Mouse (Mus musculus) forebrain, embryonic 13.5 days (tissue): ENCODE data around the gene Gm4871. TPM values are rescaled to one million over a fixed set of nuclear protein-coding genes. Genes with fewer than 3 reads are reported as not detected.
"Not testable (repeated sequence)": the region's sequence is repeated elsewhere in the genome, so short reads cannot be mapped to it uniquely, and the experiment has no call there.

Experiments
- ATAC-seq: fragments of 200-750 bp; cut with Nextera tagmentation; 2 replicates; pipeline ENCODE4 v1.8.0; 2017
- H3K27ac ChIP-seq: fragments of 300-500 bp; sonication (generic); 2 replicates; pipeline ENCODE4 v1.5.1; 2015; ENCODE audit warnings: inconsistent platforms, mild to moderate bottlenecking, moderate library complexity
- H3K27me3 ChIP-seq: fragments of 300-500 bp; sonication (generic); 2 replicates; pipeline ENCODE4 v1.6.1; 2015; ENCODE audit warnings: mild to moderate bottlenecking, inconsistent platforms
- H3K36me3 ChIP-seq: fragments of 300-500 bp; sonication (generic); 2 replicates; pipeline ENCODE4 v1.6.1; 2015; ENCODE audit warnings: mild to moderate bottlenecking, inconsistent platforms; ENCODE audit not compliant: poor library complexity, severe bottlenecking
- H3K4me1 ChIP-seq: fragments of 300-500 bp; sonication (generic); 2 replicates; pipeline ENCODE4 v1.6.1; 2015; ENCODE audit warnings: inconsistent platforms
- H3K4me2 ChIP-seq: fragments of 300-500 bp; sonication (generic); 2 replicates; pipeline ENCODE4 v1.6.1; 2015; ENCODE audit warnings: inconsistent platforms, mild to moderate bottlenecking, moderate library complexity
- H3K4me3 ChIP-seq: fragments of 300-500 bp; sonication (generic); 2 replicates; pipeline ENCODE4 v1.5.1; 2015; ENCODE audit warnings: mild to moderate bottlenecking, inconsistent platforms
- H3K9ac ChIP-seq: fragments of 300-500 bp; sonication (generic); 2 replicates; pipeline ENCODE4 v1.6.1; 2015; ENCODE audit warnings: mild to moderate bottlenecking, inconsistent platforms
- H3K9me3 ChIP-seq: fragments of 300-500 bp; sonication (generic); replicated peaks from 2 replicates; pipeline ENCODE4 v1.6.1; 2016; ENCODE audit warnings: inconsistent platforms
- WGBS: fragments of 180-500 bp; shearing (Covaris S2); methylation state at CpG from one replicate; pipeline ENCODE4 v1.1.7; 2015; 5-methylcytosine and 5-hydroxymethylcytosine counted together
- polyA plus RNA-seq: library from polyadenylated mRNA; unstranded; fragments of >200 nt; fragmentation: Nextera tagmentation; extraction: Ambion mirVana; gene quantifications from 2 replicates; pipeline ENCODE4 v1.2.1, GENCODE M21; 2015

The Gm4871 gene
- polyA plus RNA-seq, 1 experiment from 2014 or later = not detected

- H3K9me3 ChIP-seq = no peaks in the 10 kb centered on the region
- WGBS = 50% methylated on average over 4 of the region's 4 CpGs
These were observed 9.1 kb upstream of the Gm4871 start for GRCm38 (mm10) chr5:145041628-145042027.

DNA sequence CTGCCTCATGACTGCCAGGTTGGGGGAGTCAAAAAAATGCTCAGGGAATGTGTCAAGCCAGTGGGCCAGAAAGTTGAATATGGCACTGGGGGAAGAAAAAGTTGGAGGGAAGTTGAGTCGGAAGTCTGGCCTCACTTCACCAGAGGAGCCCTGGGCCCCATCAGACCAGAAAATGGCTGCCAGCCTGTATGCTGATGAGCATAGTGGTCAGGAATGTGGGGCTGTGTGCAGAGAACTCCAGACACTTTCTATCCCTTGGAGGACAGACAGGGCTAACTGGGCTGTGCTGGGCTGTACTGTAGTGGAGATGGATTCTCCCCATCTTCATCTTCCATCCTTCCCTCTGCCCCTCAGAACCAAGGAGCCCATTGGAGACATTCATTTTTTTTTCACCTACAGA is 2.1 kb downstream of the Gm4871 start:
- H3K4me1 ChIP-seq, H3K27ac ChIP-seq, ATAC-seq, H3K9ac ChIP-seq, H3K27me3 ChIP-seq, H3K9me3 ChIP-seq, H3K4me2 ChIP-seq, H3K36me3 ChIP-seq, H3K4me3 ChIP-seq: not testable (repeated sequence)
- 95% methylated on average over 1 of the region's 1 CpGs for WGBS

More at GRCm38 (mm10) chr5:145041628-145042027, 9.1 kb upstream of the Gm4871 start:
- Histone ChIP-seq H3K27me3 (no peaks in the 10 kb centered on the region), H3K4me3 (no peak overlapping the region), H3K9ac (no peak overlapping the region), H3K4me1 (no peaks in the 10 kb centered on the region), H3K4me2 (no peak overlapping the region), H3K36me3 (no peaks in the 10 kb centered on the region), H3K27ac (no peak overlapping the region)
- no peak for ATAC-seq

DNA sequence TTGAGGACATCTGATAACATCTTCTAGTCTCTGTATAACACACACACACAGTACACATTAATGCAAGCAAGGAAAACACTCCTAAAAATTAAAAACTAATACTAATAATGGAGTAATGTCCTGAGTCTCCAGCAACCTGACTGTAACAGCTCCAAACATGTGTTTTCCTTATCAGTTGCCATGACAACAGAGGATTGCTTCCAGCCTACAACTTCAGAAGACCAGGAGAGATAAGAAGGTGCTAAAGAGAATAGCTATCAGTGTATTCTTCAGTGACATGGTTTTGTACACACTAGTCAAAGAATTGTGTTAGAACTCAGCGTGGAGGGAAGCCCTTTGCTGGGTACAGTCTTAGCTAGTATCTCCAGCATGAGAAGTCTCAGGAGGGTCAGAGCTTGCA is 11.8 kb downstream of the Gm4871 start:
- H3K9me3 ChIP-seq, H3K27me3 ChIP-seq, H3K4me2 ChIP-seq, H3K36me3 ChIP-seq, H3K4me1 ChIP-seq, H3K27ac ChIP-seq, H3K9ac ChIP-seq, H3K4me3 ChIP-seq, ATAC-seq: not testable (repeated sequence)
- WGBS = 87% methylated on average over 1 of the region's 1 CpGs

GRCm38 (mm10) chr5:145020254-145020653 is 12.3 kb downstream of the Gm4871 start:
- not testable (repeated sequence) for H3K9ac ChIP-seq, H3K4me1 ChIP-seq, H3K4me2 ChIP-seq, H3K27me3 ChIP-seq, ATAC-seq, H3K27ac ChIP-seq, H3K9me3 ChIP-seq, H3K36me3 ChIP-seq, H3K4me3 ChIP-seq
- WGBS = 33% methylated on average over 1 of the region's 1 CpGs

DNA sequence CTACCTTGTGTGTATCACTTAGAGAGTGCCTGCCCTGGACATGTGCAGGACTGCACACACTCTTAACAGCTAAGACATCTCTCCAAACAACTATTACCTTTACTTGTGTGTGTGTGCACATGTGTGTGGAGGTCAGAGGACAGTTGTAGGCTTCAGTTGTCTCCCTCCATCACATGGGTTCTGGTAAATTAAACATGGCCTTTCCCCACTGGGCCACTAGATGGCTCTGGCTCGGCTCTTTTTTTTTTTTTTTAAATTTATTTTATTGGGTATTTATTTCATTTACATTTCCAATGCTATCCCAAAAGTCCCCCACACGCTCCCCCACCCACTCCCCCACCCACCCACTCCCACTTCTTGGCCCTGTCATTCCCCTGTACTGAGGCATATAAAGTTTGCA is 15.8 kb downstream of the Gm4871 start:
- 16% methylated on average over 2 of the region's 2 CpGs for WGBS
- not testable (repeated sequence) for H3K4me1 ChIP-seq, H3K27me3 ChIP-seq, H3K4me3 ChIP-seq, H3K9me3 ChIP-seq, H3K4me2 ChIP-seq, ATAC-seq, H3K36me3 ChIP-seq, H3K27ac ChIP-seq, H3K9ac ChIP-seq

GRCm38 (mm10) chr5:145014278-145014677 is 18.3 kb downstream of the Gm4871 start:
- no peaks in the 10 kb centered on the region for H3K4me1 ChIP-seq
- no peak overlapping the region for H3K4me2 ChIP-seq
- H3K9ac ChIP-seq = no peak overlapping the region
- no peak overlapping the region for H3K4me3 ChIP-seq
- no peak overlapping the region for H3K27ac ChIP-seq
- 78% methylated on average over 1 of the region's 1 CpGs for whole genome bisulfite sequencing
- no peak for ATAC-seq
- no peaks in the 10 kb centered on the region for H3K27me3 ChIP-seq
- no peaks in the 10 kb centered on the region for H3K36me3 ChIP-seq
- no peaks in the 10 kb centered on the region for H3K9me3 ChIP-seq

- H3K4me3 ChIP-seq = no peak overlapping the region
- H3K4me1 ChIP-seq = no peaks in the 10 kb centered on the region
- H3K4me2 ChIP-seq = no peak overlapping the region
- no peaks in the 10 kb centered on the region for H3K36me3 ChIP-seq
- no peak for ATAC-seq
- 94% methylated on average over 15 of the region's 15 CpGs for WGBS
- H3K9me3 ChIP-seq = no peaks in the 10 kb centered on the region
- no peaks in the 10 kb centered on the region for H3K27me3 ChIP-seq
- H3K27ac ChIP-seq = no peak overlapping the region
- no peak overlapping the region for H3K9ac ChIP-seq
These were observed 23.5 kb downstream of the Gm4871 start for GRCm38 (mm10) chr5:145008878-145009659.

GRCm38 (mm10) chr5:145005596-145005995 is 27.0 kb downstream of the Gm4871 start:
- Histone ChIP-seq H3K27ac (no peak overlapping the region), H3K9me3 (no peaks in the 10 kb centered on the region), H3K4me3 (no peak overlapping the region), H3K4me2 (no peak overlapping the region), H3K36me3 (no peaks in the 10 kb centered on the region), H3K4me1 (no peaks in the 10 kb centered on the region), H3K9ac (no peak overlapping the region), H3K27me3 (no peaks in the 10 kb centered on the region)
- no peak for ATAC-seq
- 89% methylated on average over 6 of the region's 6 CpGs for WGBS

GRCm38 (mm10) chr5:145004495-145004894 is 28.1 kb downstream of the Gm4871 start:
- H3K9ac ChIP-seq = no peak overlapping the region
- H3K9me3 ChIP-seq = no peaks in the 10 kb centered on the region
- no peaks in the 10 kb centered on the region for H3K27me3 ChIP-seq
- WGBS = 90% methylated on average over 9 of the region's 9 CpGs
- H3K4me2 ChIP-seq = no peak overlapping the region
- ATAC-seq = no peak
- H3K4me1 ChIP-seq = no peaks in the 10 kb centered on the region
- no peak overlapping the region for H3K4me3 ChIP-seq
- no peaks in the 10 kb centered on the region for H3K36me3 ChIP-seq
- H3K27ac ChIP-seq = no peak overlapping the region

DNA sequence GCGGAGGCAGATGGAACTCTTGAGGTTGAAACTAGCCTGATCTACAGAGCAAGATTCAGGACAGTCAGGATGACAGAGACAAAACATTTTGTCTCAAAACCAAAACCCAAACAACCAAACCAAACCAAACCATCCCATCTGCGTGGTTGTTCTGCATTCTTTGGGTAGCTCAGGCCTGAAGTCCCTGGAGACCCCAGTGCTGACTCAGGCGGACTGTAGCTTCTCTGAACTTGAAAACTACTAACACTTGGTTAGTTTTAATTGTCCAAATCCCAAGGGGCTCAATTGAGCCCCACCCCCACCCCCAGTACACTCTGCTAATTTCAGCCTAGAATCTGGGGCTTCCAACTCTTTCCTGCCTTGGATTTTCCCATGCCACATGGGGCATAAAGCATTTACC is 29.2 kb downstream of the Gm4871 start:
- Histone ChIP-seq H3K9me3 (no peaks in the 10 kb centered on the region), H3K4me1 (no peaks in the 10 kb centered on the region), H3K27ac (no peak overlapping the region), H3K9ac (no peak overlapping the region), H3K4me2 (no peak overlapping the region), H3K36me3 (no peaks in the 10 kb centered on the region), H3K4me3 (no peak overlapping the region), H3K27me3 (no peaks in the 10 kb centered on the region)
- no peak for ATAC-seq
- WGBS = 86% methylated on average over 3 of the region's 3 CpGs

DNA sequence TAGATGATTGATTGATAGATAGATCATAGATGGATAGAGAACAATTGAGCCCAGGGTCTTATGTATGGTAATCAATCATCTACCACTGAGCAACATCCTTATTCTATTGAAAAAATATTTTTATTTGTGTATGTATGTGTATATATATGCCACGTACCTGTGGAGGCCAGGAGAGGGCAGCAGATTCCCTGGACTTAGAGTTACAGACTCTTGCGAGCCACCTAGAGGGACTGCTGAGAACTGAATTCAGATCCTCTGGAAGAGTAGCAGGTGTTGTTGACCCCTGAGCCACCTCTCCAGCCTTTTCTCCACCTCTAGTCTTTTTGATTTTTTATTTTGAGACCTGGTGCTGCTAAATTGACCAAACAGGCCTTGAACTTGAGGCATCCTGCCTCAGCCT is 34.1 kb downstream of the Gm4871 start:
- no peak for ATAC-seq
- Histone ChIP-seq H3K4me3 (no peak overlapping the region), H3K9me3 (no peaks in the 10 kb centered on the region), H3K27ac (no peak overlapping the region), H3K36me3 (no peaks in the 10 kb centered on the region), H3K27me3 (no peaks in the 10 kb centered on the region), H3K4me1 (no peaks in the 10 kb centered on the region), H3K9ac (no peak overlapping the region), H3K4me2 (no peak overlapping the region)
- WGBS = 38% methylated on average over 2 of the region's 2 CpGs

DNA sequence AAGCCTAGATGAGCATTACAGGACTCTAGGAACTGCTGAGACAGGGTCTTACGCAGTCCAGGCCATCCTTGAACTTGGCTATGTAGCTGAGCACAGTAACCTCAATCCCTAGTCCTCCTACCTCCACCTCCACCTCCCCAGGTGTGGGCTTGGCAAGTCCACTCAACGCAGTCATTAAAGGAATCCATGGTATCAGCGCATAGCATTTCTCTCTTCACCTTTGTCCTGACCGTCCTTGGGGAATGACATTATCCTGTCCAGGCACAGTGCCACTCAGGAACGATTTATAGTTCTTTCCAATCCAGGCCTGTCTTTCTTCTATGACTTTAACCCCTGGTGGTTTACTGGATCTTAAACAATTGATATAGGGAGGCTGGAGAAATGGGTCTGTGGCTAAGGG is 42.1 kb downstream of the Gm4871 start:
- WGBS = 83% methylated on average over 5 of the region's 5 CpGs
- no peak for ATAC-seq
- no peaks in the 10 kb centered on the region for H3K36me3 ChIP-seq
- H3K9ac ChIP-seq = no peak overlapping the region
- H3K4me2 ChIP-seq = no peak overlapping the region
- H3K9me3 ChIP-seq = no peaks in the 10 kb centered on the region
- H3K4me1 ChIP-seq = no peaks in the 10 kb centered on the region
- H3K27me3 ChIP-seq = no peaks in the 10 kb centered on the region
- H3K4me3 ChIP-seq = no peak overlapping the region
- no peak overlapping the region for H3K27ac ChIP-seq

DNA sequence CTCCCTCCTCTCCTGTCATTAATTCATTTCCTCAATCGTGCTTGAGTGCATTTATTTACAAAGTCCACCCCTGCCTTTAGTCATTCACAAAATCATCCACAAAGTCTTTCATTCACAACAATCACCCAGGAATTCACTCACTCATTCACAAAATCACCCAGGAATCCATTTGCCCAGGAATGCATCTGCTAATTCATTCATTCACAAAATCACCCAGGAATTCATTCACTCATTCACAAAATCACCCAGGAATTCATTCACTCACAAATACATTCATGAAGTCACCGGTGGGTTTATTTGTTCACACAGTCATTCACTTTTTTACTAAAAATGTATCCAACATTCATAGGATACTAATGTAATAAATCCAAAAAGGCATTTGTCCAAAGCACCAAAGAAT is 42.5 kb downstream of the Gm4871 start:
- no peak overlapping the region for H3K4me2 ChIP-seq
- H3K4me3 ChIP-seq = no peak overlapping the region
- no peaks in the 10 kb centered on the region for H3K9me3 ChIP-seq
- ATAC-seq = no peak
- no peaks in the 10 kb centered on the region for H3K27me3 ChIP-seq
- H3K27ac ChIP-seq = no peak overlapping the region
- no peaks in the 10 kb centered on the region for H3K4me1 ChIP-seq
- H3K36me3 ChIP-seq = no peaks in the 10 kb centered on the region
- 35% methylated on average over 2 of the region's 2 CpGs for WGBS
- H3K9ac ChIP-seq = no peak overlapping the region
